Mouse (Mus musculus): Measurements from ENCODE around the gene Gm9268. TPM values are rescaled to one million over a fixed set of nuclear protein-coding genes. Genes with fewer than 3 reads are reported as not detected.

Gene Gm9268
- polyA plus RNA-seq (2012; rRNA removed) = not detected in 2 replicates

GRCm38 (mm10) chr7:43018465-43018864 is at the start of gene Gm9268:
Gm9268 (plus strand) TSS chr7:43018765.

Other genes with a start within 250 kb of the Gm9268 start
- gene Vmn2r62, start 225.2 kb upstream of the Gm9268 start, polyA plus RNA-seq (2012; rRNA removed) = not detected in 2 replicates
- not detected in 2 replicates for gene Gm2381, start 151.5 kb upstream of the Gm9268 start, polyA plus RNA-seq (2012; rRNA removed)
- not detected in 2 replicates for gene Vmn2r63, start 84.9 kb upstream of the Gm9268 start, polyA plus RNA-seq (2012; rRNA removed)
- gene Zfp936, start 95.5 kb downstream of the Gm9268 start, polyA plus RNA-seq (2012; rRNA removed) = 0.05 TPM in 1 of 2 replicates, not detected in the other